Mouse (Mus musculus) embryo, embryonic 9.5 days (tissue): ENCODE data around the gene Mup2.
"Not testable (repeated sequence)": the region's sequence is repeated elsewhere in the genome, so short reads cannot be mapped to it uniquely, and the experiment has no call there.

Source experiments
- DNase-seq: peaks from one replicate; pipeline ENCODE4 v3.0.0-alpha.2; 2017; ENCODE audit errors: extremely low spot score

Gene Mup2

DNA sequence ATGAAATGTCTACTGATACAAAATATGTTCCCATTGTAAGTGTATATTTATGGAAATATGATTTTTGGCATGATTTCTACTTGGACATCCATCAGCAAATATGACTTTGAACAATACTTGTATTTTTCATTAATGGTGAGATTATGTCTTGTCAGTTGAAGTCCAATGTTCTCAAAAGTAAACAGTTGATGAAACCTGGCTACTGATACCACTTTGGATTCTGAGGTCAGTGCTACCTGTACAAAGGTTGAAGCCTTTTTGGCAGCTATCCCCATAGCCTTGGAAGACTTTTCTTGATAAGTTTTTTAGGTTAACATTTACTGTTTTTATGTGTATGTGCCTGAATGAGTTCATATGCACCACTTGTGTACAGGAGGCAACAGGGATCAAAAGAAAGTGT is at the start of gene Mup2:
Gene Mup2 (minus strand): TSS at position 101 of the 400 bp plus-strand sequence.
- not testable (repeated sequence) for DNase-seq
